Mouse (Mus musculus): ENCODE results near the gene Bmp7. TPM values are rescaled to one million over a fixed set of nuclear protein-coding genes. Genes with fewer than 3 reads are reported as not detected.

Bmp7 gene
- polyA plus RNA-seq, 1 experiment from 2014 or later, result 27.5 TPM

GRCm38 (mm10) chr2:172938761-172939638, 1.1 kb downstream of the Bmp7 start:
- H3K9ac ChIP-seq, result peak overlapping the region; percentile 46
- peak overlapping the region; percentile 85 for H3K27ac ChIP-seq
- H3K4me3 ChIP-seq, result peak overlapping the region; percentile 66
- no peak for ATAC-seq (ENCODE audit: insufficient number of reproducible peaks, low FRiP score, low TSS enrichment, low read depth)
- H3K4me2 ChIP-seq, result peak overlapping the region; percentile 99
- WGBS, result under 1% methylated on average over 57 of the region's 57 CpGs
- H3K27me3 ChIP-seq, result peaks cover 18% of the 10 kb centered on the region
- H3K36me3 ChIP-seq, result no peaks in the 10 kb centered on the region
- H3K9me3 ChIP-seq, result no peaks in the 10 kb centered on the region
- H3K4me1 ChIP-seq, result peaks cover 68% of the 10 kb centered on the region

GRCm38 (mm10) chr2:172937326-172938190, 2.6 kb downstream of the Bmp7 start:
- H3K36me3 ChIP-seq, result no peaks in the 10 kb centered on the region
- H3K4me1 ChIP-seq, result peaks cover 78% of the 10 kb centered on the region
- no peaks in the 10 kb centered on the region for H3K9me3 ChIP-seq
- peak overlapping the region; percentile 67 for H3K27ac ChIP-seq
- WGBS, result 37% methylated on average over 12 of the region's 12 CpGs
- H3K27me3 ChIP-seq, result peaks cover 18% of the 10 kb centered on the region
- peak overlapping the region; percentile 66 for H3K4me3 ChIP-seq
- H3K9ac ChIP-seq, result peak overlapping the region; percentile 28; the same call in 1 of the 2 replicates
- no peak for ATAC-seq (ENCODE audit: insufficient number of reproducible peaks, low FRiP score, low TSS enrichment, low read depth)
- H3K4me2 ChIP-seq, result peak overlapping the region; percentile 99

DNA sequence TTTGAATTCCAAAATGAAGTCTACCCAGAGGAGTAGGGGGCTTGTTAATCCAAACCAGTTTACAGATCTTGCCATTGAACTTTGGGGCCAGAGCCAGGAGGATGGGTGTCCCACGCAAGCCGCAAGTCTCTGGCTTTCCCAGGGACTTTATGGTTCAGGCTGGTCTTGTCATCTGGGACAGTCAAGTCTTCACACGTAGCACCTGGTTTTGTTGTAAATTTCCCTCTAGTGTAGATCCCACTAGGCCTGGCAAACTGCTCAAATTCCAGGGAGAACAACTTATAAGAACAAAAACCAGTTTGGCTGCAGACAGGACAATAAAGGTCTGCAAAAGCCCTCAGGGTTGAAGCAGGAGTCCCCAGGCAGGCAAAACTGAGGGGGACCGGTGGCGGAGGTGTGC, 3.3 kb downstream of the Bmp7 start:
- H3K4me3 ChIP-seq, result peak overlapping the region; percentile 66
- H3K9me3 ChIP-seq, result no peaks in the 10 kb centered on the region
- H3K27me3 ChIP-seq, result peaks cover 16% of the 10 kb centered on the region
- no peaks in the 10 kb centered on the region for H3K36me3 ChIP-seq
- H3K4me1 ChIP-seq, result peaks cover 81% of the 10 kb centered on the region
- H3K27ac ChIP-seq, result peak overlapping the region; percentile 67
- peak overlapping the region; percentile 99 for H3K4me2 ChIP-seq
- WGBS, result 40% methylated on average over 5 of the region's 5 CpGs
- ATAC-seq (ENCODE audit: insufficient number of reproducible peaks, low FRiP score, low TSS enrichment, low read depth), result no peak
- H3K9ac ChIP-seq, result no peak overlapping the region

- H3K36me3 ChIP-seq, result no peaks in the 10 kb centered on the region
- H3K27ac ChIP-seq, result peak overlapping the region; percentile 67
- H3K4me2 ChIP-seq, result peak overlapping the region; percentile 44
- peak overlapping the region; percentile 22; the same call in 1 of the 2 replicates for H3K4me3 ChIP-seq
- WGBS, result 23% methylated on average over 12 of the region's 12 CpGs
- H3K9ac ChIP-seq, result no peak overlapping the region
- no peaks in the 10 kb centered on the region for H3K9me3 ChIP-seq
- H3K4me1 ChIP-seq, result peaks cover 89% of the 10 kb centered on the region
- ATAC-seq (ENCODE audit: insufficient number of reproducible peaks, low FRiP score, low TSS enrichment, low read depth), result no peak
- peaks cover 11% of the 10 kb centered on the region for H3K27me3 ChIP-seq
Measured at GRCm38 (mm10) chr2:172935776-172936562, 4.2 kb downstream of the Bmp7 start.

GRCm38 (mm10) chr2:172934891-172935740, 5.0 kb downstream of the Bmp7 start:
- WGBS, result 9% methylated on average over 30 of the region's 30 CpGs
- Histone ChIP-seq H3K27me3 (peaks cover 11% of the 10 kb centered on the region), H3K36me3 (no peaks in the 10 kb centered on the region), H3K9me3 (no peaks in the 10 kb centered on the region), H3K9ac (no peak overlapping the region), H3K4me1 (peaks cover 90% of the 10 kb centered on the region), H3K27ac (peak overlapping the region; percentile 80), H3K4me3 (peak overlapping the region; percentile 22), H3K4me2 (peak overlapping the region; percentile 44)
- ATAC-seq (ENCODE audit: insufficient number of reproducible peaks, low FRiP score, low TSS enrichment, low read depth), result no peak

GRCm38 (mm10) chr2:172934420-172934788, 5.7 kb downstream of the Bmp7 start:
- no peak for ATAC-seq (ENCODE audit: insufficient number of reproducible peaks, low FRiP score, low TSS enrichment, low read depth)
- Histone ChIP-seq H3K4me3 (peak overlapping the region; percentile 16), H3K9me3 (no peaks in the 10 kb centered on the region), H3K27ac (peak overlapping the region; percentile 80), H3K9ac (no peak overlapping the region), H3K4me1 (peaks cover 92% of the 10 kb centered on the region), H3K4me2 (peak overlapping the region; percentile 44), H3K36me3 (no peaks in the 10 kb centered on the region), H3K27me3 (peaks cover 11% of the 10 kb centered on the region)
- WGBS, result 5% methylated on average over 8 of the region's 8 CpGs

DNA sequence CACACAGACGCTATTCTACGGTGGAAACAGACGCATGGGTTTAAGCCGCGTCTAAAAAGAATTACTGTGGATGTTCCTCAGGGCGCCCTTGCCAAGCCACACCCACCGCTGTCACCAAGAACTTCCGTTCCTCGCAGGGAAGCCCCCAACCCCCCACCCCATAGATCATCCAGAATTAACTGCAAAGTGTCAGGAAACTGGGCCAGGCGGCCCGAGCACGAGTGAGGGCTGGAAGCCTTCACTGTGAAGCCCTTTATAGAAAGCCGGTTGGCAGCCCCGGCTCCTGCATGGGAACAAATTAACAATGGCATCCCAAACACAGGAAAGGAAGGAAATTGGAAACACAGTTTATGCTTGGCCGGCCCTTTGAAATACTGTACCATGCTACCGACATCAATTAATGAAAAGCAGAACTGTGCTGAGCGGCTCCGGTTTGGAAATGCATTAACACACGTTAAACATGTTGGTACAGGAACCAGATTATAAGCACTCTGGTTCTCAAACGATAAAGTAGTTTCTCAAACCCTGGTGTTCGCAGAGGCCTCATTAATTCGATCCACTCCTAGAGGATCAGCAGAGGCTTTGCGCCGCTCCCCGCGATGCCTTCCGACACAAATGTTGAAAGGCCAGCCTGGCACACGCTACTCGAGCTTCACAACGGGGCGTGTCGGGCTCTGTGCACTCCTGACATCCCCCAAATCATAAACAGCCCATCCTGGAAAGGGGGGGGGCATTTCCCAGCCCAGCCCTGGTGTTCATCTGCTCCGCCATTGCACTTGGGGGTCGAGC, 6.3 kb downstream of the Bmp7 start:
- Histone ChIP-seq H3K9ac (no peak overlapping the region), H3K9me3 (no peaks in the 10 kb centered on the region)
- ATAC-seq (ENCODE audit: insufficient number of reproducible peaks, low FRiP score, low TSS enrichment, low read depth), result peak; percentile 27; the same call in 1 of the 2 replicates

GRCm38 (mm10) chr2:172931137-172931898, 8.8 kb downstream of the Bmp7 start:
- Histone ChIP-seq H3K27ac (0 out of 2 replicates have a peak overlapping the region, but pooled peaks have one; percentile 8), H3K4me3 (no peak overlapping the region), H3K4me1 (peaks cover 69% of the 10 kb centered on the region), H3K36me3 (no peaks in the 10 kb centered on the region), H3K9me3 (no peaks in the 10 kb centered on the region), H3K9ac (no peak overlapping the region), H3K27me3 (no peaks in the 10 kb centered on the region), H3K4me2 (no peak overlapping the region)
- 45% methylated on average over 17 of the region's 17 CpGs for WGBS
- no peak for ATAC-seq (ENCODE audit: insufficient number of reproducible peaks, low FRiP score, low TSS enrichment, low read depth)

More for the DNA sequence above, 6.3 kb downstream of the Bmp7 start:
- Histone ChIP-seq H3K4me3 (peak overlapping the region; percentile 16), H3K4me1 (peaks cover 91% of the 10 kb centered on the region), H3K27me3 (peaks cover 8% of the 10 kb centered on the region), H3K36me3 (no peaks in the 10 kb centered on the region), H3K27ac (peak overlapping the region; percentile 80), H3K4me2 (peak overlapping the region; percentile 44)
- 3% methylated on average over 34 of the region's 34 CpGs for WGBS

- WGBS, result 70% methylated on average over 14 of the region's 14 CpGs
- Histone ChIP-seq H3K36me3 (no peaks in the 10 kb centered on the region), H3K4me1 (peaks cover 66% of the 10 kb centered on the region), H3K27me3 (no peaks in the 10 kb centered on the region), H3K9ac (no peak overlapping the region), H3K4me3 (no peak overlapping the region), H3K27ac (no peak overlapping the region), H3K9me3 (no peaks in the 10 kb centered on the region), H3K4me2 (no peak overlapping the region)
- no peak for ATAC-seq (ENCODE audit: insufficient number of reproducible peaks, low FRiP score, low TSS enrichment, low read depth)
Measured at GRCm38 (mm10) chr2:172929905-172930436, 10.2 kb downstream of the Bmp7 start.

Measured in limb, embryonic 15.5 days (tissue).